Mouse (Mus musculus) ovary, postnatal 36 days (tissue): ENCODE measurements around the gene Cd248.
A peak's percentile ranks its signal among the peaks of the same experiment; 100 is the strongest.
"Not testable (repeated sequence)": the region's sequence is repeated elsewhere in the genome, so short reads cannot be mapped to it uniquely, and the experiment has no call there.

ENCODE experiments used
- DNase-seq: peaks from one replicate; pipeline ENCODE4 v3.0.0; 2022; ENCODE audit warnings: low spot score, mixed read lengths

The Cd248 gene

DNA sequence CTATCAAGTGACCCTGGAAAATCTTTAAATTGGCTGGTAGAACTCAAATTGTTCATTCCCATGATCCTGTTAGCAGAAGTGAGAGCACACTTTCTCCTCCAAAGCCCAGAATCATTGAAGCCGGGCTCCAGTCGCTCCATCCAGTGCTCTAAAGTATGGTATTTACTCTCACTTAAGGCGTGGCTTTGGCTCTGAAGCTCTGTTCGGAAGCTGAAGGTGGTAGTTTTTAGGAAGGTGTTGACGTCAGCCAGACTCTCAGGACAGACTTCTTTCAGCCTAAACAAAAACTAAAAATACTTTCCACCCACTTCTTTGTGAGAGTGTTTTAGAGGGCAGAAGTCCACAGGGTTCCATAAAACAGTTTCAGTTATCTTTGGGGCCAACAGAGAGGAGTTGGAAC lies 5.6 kb downstream of the Cd248 start:
- DNase-seq = no peak

DNA sequence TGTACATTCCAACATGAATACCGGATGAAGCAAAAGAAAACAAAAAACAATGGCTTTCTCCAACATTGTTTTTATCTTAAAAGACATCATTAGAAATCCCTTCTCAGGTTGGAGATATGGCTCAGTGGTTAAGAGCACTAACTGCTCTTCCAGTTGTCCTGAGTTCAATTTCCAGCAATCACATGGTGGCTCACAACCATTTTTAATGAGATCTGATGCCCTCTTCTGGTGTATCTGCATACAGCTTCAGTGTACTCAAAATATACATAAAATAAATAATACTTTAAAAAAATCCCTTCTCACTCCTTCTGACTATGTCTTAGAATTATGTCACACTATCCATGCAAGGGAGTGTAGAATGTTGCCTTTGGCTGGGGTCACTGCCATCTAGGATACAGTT lies 11.4 kb downstream of the Cd248 start:
- no peak for DNase-seq

DNA sequence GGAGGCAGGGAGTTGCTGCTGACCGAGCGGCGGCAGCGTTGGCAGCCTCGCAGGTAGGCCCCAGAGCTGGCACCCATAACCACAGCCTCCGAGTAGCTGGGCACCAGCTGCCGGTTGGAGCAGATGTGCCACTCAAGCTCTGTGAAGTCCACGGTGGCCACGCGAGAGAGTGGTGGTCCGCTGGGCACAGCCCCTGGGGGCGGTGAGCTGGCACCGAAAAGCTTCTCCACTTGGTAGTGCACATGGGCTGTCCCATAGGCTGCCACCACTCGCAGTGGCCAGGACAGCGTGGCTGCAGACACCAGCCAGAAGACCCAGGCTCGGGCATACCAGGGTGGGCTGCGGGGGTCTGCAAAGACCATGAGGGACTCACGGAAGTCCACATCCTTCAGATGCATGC lies 14.1 kb downstream of the Cd248 start:
- no peak for DNase-seq

DNA sequence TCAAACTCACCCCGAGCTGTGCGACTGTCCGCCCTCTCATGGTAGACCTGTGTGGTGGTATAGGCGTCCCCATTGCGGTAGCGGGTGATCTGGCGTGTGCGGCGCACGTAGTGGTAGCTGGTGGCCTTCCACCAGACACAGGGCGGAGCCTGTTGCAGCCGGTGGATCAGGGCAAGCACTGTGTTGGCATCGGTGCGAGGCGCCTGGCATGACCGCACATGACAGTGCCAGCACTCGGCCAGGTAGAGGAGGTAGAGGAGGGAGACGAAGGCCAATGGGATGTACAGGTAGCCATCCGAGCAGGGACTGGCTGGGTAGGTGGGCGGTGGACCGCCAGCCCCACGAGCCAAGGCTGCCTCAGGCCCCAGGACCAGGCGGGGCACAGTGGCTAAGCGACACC lies 14.7 kb downstream of the Cd248 start:
- no peak for DNase-seq

DNA sequence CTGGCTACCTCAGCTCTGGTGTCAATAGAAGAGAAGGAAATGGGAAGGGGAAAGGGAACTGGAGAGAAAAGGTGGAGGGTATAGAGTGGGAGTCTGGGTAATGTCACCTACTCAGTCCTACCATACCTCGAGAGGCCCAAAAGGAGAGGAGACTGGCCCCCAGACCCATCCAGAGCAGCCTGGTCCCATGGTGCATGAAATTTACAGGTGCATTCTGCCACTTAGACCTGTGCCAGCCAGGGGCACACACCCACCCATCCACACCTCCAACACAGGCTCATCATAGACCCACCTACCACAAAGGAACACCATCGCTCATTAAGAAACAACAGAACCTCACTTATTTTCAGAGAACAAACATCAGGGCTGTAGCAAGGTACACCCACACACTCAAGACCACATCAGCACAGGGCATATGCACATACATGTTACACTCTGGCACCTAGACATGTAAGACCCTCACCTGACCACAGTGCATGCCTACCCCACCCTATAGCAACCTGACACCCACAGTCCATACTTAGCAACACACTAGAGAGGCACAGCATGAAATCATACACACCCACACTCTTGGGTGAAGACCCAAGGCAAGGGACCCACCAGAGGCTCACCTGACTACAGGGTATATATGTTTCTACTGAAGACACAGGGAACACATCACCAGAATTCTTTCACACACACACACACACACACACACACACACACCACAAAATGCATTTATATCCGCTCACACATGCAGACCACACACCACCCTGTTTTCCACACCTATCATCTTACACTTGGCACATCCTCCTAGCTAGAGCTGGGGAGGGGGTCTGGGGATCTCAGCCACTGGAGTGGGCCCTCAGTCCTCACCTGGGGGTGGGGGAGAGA lies 16.3 kb downstream of the Cd248 start:
- no peak for DNase-seq

DNA sequence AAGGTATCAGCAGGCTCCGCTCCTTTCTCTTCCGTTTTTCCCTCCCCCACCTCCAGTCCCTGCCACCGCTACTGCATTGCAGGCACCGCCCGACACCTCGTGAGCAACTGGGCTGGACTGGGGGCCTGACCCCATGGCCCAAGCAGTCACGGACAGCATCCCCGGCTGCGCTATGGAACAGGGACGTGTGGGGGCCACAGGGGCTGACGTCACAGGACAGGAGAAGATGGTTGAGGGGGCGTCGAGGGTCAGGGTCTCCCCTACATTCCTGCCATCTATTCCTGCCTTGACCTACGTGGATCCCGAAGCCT lies 16.9 kb downstream of the Cd248 start:
- DNase-seq = no peak

DNA sequence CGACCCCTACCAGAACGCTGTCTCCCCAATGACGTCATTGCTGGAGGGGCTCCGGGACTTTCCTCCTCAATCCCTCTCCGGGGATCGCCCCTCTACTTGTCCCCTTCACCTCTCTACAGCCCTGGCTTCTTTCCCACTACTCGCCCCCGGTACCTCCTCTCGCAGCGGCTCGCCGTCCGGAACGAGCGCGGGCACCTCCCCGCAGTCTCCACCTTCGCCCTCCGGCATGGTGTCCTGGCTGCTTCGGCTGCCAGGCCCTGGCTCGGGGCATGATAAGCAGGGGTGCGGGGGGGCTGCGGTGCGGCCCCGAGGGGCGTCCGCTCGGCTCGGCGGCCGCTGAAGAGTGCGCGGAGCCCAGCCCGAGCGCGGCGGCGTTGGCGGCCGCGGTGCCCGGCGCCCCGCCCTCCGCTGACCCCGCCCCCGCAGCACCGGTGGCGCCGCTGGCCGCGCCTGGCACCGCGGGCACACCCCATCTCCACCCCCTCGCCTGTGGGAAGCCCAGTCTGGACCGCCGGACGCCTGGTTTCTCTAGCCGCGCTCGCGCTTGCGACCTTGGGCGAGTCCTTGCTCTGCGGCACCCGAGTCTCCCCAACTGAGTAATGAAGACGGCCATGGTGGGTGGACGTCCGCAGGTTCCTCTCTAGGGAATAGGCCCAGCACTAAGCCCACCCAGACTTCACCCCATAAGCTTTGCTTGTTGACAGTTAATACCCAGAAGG lies 17.4 kb downstream of the Cd248 start, which contains the start of gene Tmem151a:
Gene Tmem151a, minus strand, starts transcription at position 387 of the 719 bp plus-strand sequence.
- peak; percentile 70 for DNase-seq

DNA sequence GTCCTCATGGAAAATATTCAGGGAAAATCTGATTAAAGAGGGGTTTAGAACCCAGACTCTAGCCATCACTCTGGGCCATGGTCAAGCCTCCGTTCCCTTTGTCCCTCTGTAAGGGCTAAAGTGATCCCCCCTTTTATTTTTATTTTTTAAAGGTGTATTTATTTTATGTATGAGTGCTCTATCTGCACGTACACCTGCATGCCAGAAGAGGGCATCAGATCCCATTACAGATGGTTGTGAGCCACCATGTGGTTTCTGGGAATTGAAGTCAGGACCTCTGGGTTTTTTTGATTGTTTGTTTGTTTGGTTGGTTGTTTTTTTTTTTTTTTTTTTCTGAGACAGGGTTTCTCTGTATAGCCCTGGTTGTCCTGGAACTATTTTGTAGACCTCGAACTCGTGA lies 18.7 kb downstream of the Cd248 start:
- DNase-seq = not testable (repeated sequence)

DNA sequence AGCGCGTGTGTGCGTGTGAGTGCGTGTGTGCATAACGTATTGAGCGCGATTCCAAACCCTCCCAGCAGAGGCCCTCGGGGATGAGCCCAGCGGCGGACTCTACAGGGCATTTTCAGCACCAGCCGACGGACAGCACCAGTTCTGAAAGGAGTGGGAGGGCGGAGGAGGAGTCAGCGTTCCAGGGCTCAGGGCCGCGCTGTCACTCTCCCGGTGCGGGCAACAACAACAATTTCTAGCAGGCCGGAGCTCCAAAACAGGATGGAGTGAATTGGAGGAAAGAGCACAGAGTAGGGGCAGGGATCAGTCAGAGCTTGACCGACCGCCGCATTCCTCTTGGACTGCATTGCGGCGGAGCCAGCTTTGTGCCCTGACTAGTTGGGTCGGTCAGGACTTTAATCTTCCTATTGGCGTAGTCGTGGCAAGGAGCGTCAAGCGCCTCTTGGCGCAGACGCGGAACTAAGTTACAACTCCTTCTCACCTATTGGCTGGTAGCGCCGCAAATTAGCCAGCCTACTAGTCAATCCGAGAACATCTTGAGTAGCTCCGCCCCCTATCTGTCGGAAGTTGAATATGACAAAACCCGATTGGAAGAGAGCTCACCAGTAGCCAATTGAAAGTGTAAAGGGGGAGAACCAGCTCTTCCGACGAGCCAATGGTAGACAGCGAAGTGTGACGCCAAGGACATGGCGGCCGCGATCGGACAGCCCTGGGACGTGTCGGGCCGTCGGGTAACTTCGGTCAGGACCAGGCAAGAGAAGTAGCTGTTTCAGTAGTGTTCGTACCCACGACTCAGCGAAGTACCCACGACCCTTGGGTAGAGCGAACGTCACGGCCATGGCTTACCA lies 20.2 kb downstream of the Cd248 start, which contains the start of gene Yif1a:
Gene Yif1a, plus strand, starts transcription at position 655 of the 845 bp plus-strand sequence.
- peak; percentile 93 for DNase-seq

DNA sequence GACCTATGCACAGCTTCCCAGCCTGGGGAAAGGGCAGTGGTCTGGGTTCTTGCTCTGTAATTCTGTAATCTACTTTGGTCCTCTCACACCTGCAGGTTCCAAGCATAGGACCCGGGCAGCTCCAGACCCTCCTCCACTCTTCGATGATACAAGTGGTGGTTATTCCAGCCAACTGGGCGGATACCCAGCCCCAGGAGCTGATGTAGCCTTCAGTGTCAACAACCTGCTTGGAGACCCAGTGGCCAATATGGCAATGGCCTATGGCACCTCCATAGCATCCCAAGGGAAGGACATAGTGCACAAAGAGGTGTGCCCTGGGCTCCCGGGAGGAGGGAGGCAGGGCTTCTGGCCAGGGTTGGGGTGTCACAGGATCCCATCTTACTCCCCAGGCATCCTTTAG lies 21.4 kb downstream of the Cd248 start:
- no peak for DNase-seq

DNA sequence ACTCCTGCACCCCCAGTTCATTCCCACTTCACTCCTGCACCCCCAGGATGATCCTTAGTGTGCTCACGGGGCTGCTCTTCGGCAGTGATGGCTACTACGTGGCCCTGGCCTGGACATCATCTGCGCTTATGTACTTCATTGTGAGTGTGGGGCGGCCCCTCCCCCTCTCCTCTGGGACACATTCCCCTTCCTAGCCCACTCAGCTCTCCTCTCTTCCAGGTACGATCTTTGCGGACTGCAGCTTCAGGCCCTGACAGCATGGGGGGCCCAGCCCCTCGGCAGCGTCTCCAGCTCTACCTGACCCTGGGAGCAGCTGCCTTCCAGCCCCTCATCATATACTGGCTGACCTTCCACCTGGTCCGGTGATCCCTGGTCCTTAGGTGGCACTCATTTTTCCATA lies 24.2 kb downstream of the Cd248 start:
- no peak for DNase-seq

DNA sequence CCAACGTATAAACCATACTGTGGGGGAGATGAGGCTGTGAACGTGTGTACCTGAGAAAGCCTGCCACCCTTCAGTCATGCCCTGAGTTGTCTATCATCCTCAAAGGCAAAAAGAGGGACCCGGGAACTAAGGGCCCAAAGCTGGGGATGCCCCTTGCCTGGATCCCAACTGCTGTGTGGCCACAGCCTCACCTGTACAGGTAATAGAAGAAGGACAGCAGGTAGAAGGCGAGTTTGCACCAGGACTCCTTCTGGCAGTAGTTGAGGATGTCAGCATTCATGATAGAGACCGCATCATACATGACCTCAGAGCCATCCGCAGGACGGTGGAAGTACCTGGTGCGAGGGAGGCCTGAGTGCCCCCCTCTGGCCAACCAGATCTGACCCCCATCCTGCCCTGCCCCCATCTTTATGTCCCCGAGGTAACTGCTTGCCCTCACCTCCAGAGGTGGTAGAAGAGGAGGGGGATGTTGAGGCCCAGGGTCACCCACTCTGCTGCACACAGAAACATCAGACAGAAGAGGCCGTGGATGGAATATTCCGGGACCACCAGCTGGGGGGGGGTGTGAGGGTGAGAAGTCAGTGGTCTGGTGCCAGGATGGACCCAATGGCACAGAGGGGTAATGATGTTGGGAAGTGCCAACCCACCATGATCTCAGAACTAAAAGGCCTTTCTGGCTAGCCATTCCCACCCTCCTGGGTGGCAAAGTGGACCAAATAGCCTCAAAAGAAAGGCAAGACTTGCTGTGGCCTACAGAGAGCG lies 25.8 kb downstream of the Cd248 start:
- DNase-seq = no peak

DNA sequence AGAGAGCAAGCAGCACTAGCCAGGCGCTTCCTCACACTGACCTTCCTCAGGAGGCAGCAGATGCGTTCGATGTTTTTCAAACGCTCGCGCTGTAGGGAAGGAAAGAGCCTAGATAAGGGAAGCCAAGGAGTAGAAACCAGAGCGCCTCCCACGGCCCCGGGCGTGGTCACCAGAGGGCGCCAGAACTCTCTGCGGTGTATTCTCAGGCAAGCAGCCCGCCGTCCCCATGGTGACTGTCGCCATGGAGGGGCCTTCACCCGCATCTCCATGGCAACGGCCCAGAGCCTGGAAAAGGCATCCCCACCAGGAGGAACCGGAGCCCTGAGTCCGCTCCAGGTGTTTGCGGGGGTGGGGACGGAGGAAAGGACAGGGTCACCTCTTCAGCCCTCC lies 26.4 kb downstream of the Cd248 start:
- DNase-seq = peak; percentile 96

DNA sequence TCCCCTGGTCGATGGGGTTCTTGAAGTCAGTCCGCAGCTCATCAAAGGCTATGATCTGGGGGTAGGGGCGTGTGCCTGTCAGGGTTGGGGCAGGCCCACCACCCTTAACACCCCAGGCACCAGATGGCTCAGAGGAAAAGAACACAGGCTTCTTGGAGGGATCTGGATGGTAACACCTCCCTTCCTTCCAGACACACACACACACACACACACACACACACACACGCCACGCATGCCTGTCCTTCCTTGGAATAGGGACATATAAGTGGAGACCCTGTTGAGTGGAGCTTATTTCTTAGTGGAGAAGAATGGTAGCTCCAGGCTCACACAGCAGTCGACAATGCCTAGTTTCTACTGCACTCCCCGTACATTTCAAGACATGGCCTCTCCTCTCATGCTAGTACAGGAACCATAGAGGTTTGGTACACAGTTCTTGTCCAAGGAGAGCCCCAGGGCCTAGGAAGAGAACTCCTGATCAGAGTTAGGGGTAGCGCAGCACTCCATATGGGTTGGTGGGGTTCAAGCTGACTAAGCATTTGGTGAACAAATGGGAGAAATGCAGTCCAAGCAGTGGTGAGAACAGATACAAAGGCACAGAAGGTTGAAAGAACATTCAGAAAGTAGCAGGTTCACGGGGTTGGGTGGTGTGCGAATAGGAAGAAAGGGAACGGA lies 27.0 kb downstream of the Cd248 start:
- DNase-seq = no peak

DNA sequence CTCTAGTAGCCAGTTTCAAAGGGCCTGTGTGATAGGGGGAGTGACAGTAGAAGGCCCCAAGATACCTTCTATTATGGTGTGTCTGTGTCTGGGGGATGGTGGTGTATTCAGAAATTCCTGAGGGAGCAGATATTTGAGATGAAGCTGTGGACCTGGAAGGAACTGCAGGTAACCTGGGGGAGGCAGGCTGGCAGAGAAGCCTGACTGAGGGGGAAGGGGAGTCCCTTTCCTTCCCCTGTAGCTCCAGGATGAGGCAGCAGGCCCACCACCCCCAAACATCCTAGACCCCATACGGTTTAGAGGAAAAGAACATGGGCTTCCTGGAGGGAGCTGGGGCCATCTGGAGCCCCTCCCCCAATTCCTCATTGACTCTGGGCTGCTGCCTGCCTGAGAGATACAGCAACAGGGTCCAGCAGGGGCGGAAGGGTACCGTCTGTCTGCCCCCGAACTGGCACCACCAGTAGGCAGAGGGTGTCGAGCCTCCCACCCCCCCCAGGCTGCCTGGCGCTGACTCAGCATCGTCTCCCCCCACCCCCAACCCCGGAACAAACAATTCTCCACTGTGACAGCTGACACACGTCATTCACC lies 28.1 kb downstream of the Cd248 start:
- DNase-seq = no peak

DNA sequence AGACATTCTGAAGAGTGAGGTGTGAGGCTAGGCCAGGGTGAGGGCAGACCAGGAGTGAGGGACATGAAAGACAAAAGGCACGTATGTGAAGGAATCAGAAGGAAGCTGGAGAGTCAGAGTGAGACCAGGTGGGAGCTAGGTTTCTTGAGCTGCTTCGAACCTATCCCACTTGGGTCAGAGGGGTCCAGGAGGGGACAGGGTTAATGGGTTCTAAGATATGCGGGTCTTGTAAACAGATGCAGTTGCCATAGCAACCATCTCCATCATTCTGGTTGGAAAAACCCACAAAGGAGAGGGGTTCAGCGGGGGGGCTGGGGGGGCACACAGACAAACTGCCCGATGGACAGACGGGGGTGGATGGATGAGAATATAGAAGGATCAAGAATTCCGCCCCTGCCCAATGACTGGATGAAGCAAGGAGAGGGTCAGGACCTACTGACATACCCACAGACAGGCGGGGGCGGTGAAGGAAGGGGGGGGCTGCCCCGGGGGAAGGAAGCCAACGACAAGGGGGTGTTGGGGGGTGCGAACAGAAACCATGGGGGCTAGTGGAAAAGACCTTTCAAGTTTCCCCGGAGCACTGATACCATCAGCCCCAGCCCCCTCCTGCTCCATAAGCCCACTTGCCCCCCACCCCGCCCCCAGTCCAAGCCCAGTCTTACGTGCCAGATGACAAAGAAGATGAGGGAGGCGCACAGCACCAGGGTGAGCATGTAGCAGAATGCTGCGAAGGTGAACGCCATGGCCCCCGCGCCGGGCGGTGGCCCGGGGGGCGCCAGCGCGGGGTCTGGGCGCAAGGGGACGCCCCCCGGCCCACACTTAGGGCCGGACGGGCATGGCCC lies 29.9 kb downstream of the Cd248 start:
- no peak for DNase-seq

DNA sequence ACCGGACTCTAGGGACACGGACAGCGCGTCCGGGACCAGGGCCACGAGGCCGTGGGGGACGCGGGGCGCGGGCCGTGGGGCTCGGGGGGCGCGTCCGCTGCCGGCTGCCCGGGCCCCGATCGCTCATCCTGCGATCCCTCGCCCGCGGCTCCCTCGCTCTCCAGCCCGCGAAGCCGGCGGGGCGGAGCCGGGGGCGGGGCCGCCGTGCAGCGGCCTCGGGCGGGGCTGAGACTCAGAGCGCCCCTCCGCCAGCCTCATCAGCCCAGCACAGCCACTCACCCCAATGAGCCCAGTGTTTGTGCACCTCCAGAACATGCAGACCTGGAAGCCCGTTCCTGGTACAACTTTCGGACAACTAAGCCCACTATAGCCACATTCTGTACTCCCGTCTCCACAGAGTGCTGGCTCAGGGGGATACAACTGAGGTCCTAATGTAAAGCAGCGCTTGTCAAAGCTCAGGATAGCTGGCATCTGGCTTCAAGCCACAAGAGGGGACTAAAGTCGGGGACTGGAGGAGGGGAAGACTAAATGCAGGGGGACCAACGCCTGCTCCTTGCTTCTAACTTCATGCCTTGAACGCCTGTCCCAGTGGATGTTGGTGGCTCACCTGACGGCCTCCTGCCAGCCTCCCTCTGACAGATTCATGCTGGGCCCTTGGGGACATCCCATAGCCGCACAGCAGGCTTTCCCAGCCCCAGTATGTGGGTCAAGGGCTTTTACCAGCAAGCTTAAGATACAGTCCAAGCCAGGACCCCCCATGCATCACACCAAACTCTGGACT lies 30.7 kb downstream of the Cd248 start, which contains the start of gene Cnih2:
Gene Cnih2, minus strand, starts transcription at position 159 of the 781 bp plus-strand sequence.
- peak; percentile 74 for DNase-seq

DNA sequence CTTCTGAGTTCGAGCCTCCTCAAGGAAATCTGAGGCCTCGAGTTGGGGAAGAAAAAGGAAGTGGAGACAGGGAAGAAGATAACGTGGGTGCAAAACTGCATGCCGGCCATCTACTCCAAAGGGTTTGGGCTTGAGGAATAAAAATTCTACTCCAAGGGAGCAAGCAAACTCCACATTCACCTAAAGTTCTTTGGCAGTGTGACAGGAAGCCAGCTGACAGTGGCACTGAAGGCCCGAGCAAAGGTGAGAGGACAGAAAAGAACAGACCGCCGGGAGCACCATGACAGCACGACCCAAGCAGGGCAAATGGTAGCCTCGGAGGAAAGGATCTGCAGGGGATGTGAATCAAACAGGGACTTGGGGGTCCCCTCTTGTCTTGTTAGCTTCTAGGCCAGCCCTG lies 38.2 kb downstream of the Cd248 start:
- no peak for DNase-seq

DNA sequence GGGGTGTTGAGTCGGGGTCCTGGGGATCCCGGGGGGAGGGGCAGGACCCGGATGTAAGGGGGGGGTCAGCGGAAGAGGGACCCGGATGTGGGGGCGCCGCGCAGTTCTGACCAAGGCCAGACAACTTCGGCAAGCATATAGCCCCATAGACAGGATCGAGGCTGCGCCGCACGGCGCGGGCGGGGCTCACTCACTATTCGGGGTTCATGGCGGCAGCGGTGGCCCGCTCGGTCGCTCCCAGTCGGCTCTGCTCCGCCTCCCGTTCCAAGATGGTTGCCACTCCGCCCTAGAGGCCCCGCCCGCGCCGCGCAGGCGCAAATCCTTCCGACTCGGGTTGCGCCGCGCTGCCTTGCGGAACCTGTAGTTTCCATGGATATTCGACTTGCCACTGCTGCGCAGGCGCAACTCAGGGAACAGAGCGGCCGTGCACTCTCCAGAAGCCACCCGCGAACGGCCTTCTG lies 38.9 kb downstream of the Cd248 start, which contains the start of gene Rab1b:
Gene Rab1b, minus strand, starts transcription at position 342 of the 461 bp plus-strand sequence.
- DNase-seq = peak; percentile 98
